Mouse (Mus musculus): Measurements from ENCODE around the gene Tmem45b.

Tmem45b gene

DNA sequence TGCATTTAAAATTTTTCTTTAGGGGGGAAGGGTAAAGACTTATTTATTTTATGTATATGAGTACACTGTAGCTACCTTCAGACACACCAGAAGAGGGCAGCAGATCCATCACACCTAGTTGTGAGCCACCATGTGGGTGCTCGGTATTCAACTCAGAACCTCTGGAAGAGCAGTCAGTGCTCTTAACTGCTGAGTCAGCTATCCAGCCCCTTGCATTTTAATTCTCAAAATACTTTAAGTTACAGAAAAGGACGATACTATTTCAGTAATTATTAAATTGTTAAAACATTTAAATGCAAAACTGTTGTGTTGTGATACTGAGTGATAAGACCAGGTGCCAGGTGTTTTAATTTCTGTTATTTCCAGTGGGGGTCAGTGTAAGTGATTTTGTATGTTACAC lies 60.0 kb downstream of the Tmem45b start:
- DNase-seq (ENCODE audit: low read depth, low spot score): no peak

GRCm38 (mm10) chr9:31400441-31400840 lies 63.8 kb downstream of the Tmem45b start:
- peak; percentile 69 for DNase-seq (ENCODE audit: low read depth, low spot score)

- DNase-seq (ENCODE audit: low read depth, low spot score): no peak
Observed at GRCm38 (mm10) chr9:31387206-31387605, 77.1 kb downstream of the Tmem45b start.

DNA sequence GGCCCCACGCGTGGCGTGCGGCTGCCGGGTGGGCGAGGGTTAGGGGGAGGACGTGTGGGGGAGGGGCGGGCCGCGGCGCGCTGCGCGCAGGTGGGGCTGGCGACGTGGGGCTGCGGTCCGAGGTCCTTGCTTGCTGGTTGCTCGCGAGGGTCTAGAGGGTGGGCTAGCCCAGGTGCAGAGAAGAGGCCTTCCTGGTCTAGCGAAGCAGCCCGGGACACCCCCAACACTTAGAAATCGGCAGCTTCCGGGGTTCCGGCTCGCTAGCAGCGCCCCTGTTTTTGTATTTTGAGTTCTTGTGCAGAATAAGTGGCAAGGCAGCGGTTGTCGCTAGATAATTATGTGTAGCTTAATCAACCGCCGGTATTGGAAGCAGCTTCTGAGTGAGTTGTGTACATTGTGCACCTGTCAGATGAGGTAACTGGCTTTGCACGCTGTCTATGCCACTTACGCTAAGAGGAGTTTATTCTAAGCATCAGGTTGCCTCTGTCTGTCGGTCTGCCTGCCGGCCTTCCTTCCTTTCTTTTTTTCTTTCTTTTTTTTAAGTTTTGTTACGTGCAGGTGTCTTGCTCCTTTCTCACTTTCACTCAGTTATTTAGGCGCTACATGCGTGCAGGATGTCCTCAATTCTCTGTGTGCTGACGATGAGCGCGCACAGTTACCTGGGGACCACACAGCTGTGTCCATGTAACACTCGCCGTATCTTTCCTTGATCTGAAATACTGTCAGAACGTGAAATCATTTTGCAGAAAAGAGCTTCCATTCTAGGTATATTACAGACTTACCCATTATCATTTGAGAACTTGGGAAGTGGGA lies 77.7 kb downstream of the Tmem45b start:
- DNase-seq (ENCODE audit: low read depth, low spot score): no peak

DNA sequence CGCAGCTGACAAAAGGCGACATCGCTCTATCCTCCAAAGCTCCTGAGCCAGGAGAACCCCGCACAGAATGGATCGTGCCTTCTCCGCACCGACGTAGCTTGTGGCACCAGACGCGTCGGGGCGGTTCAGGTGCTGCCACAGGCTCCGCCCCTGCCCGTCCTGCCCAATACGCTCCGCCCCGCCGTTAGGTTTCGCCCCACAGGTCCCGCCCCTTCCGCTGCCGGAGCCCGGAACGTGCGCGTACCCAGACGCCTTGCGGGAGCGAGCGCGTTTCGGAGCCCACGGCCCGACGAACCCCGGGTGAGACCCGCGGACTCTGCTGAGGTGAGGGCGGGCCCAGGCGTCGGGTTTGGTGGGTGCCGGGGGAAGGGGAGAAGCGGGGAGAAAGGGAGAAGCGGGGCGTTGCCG lies 78.3 kb downstream of the Tmem45b start, which contains the start of gene Nfrkb:
Nfrkb (plus strand) TSS at position 246 of the 408 bp plus-strand sequence.
- DNase-seq (ENCODE audit: low read depth, low spot score): peak; percentile 94

GRCm38 (mm10) chr9:31385500-31385869 lies 78.8 kb downstream of the Tmem45b start:
- no peak for DNase-seq (ENCODE audit: low read depth, low spot score)

DNA sequence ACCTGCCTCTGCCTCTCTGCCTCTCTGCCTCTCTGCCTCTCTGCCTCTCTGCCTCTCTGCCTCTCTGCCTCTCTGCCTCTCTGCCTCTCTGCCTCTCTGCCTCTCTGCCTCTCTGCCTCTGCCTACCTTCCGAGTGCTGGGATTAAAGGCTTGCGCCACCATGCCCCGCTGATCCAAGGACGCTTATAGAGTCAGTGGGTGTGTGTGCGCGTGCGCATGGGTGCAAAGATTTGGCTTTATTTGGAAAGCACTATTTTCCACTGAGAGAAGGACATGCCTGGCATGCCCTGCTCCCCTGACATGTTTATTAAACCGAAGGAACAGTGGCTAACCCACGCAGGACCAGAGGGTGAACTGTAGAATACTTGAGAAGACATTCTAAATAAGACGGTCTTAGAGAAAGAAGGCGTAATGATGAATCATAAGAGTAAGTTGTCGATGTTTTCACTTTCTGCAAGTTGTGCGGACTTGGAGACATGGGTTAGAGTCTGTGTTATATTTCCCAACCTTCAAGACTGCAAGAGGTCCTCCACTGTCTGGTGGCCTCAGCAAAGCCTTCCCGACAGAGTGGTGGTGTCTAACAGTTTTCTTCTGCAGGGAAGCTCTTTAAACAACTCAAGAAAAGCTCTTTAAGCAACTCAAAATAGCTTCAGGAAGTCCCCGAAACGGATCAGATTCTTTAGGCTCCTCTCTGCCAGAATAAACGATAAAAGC lies 79.3 kb downstream of the Tmem45b start:
- DNase-seq (ENCODE audit: low read depth, low spot score): no peak

- no peak for DNase-seq (ENCODE audit: low read depth, low spot score)
Observed at GRCm38 (mm10) chr9:31376661-31377060, 87.6 kb downstream of the Tmem45b start.
